Mouse (Mus musculus) kidney, embryonic 14.5 days (tissue): Measurements from ENCODE around the gene Hipk2. TPM values are rescaled to one million over a fixed set of nuclear protein-coding genes. Genes with fewer than 3 reads are reported as not detected.

Source experiments
- ATAC-seq: fragments of 200-750 bp; cut with Nextera tagmentation; 2 replicates; pipeline ENCODE4 v1.8.0; 2017; ENCODE audit warnings: moderate number of reproducible peaks, mild to moderate bottlenecking, moderate TSS enrichment, moderate library complexity; ENCODE audit not compliant: low FRiP score, low TSS enrichment
- H3K27ac ChIP-seq: fragments of 300-500 bp; sonication (generic); 2 replicates; pipeline ENCODE4 v1.5.1; 2014; ENCODE audit warnings: low read depth, mild to moderate bottlenecking, low read length, moderate library complexity, mixed read lengths
- H3K27me3 ChIP-seq: fragments of 300-500 bp; sonication (generic); 2 replicates; pipeline ENCODE4 v1.6.1; 2014; ENCODE audit warnings: mild to moderate bottlenecking, low read length; ENCODE audit not compliant: control insufficient read depth, insufficient read depth
- H3K36me3 ChIP-seq: fragments of 300-500 bp; sonication (generic); 2 replicates; pipeline ENCODE4 v1.6.1; 2014; ENCODE audit warnings: low read length, mixed read lengths; ENCODE audit not compliant: control insufficient read depth, insufficient read depth
- H3K4me1 ChIP-seq: fragments of 300-500 bp; sonication (generic); 2 replicates; pipeline ENCODE4 v1.6.1; 2014; ENCODE audit warnings: low read length, mixed read lengths; ENCODE audit not compliant: control insufficient read depth, insufficient read depth
- H3K4me2 ChIP-seq: fragments of 300-500 bp; sonication (generic); replicated peaks from 2 replicates; pipeline ENCODE4 v1.6.1; 2014; ENCODE audit warnings: low read depth, mild to moderate bottlenecking, low read length
- H3K4me3 ChIP-seq: fragments of 300-500 bp; sonication (generic); 2 replicates; pipeline ENCODE4 v1.5.1; 2014; ENCODE audit warnings: mild to moderate bottlenecking, low read length
- H3K9ac ChIP-seq: fragments of 300-500 bp; sonication (generic); 2 replicates; pipeline ENCODE4 v1.6.1; 2014; ENCODE audit warnings: low read depth, mild to moderate bottlenecking, low read length, moderate library complexity
- H3K9me3 ChIP-seq: fragments of 300-500 bp; sonication (generic); 2 replicates; pipeline ENCODE4 v1.6.1; 2016; ENCODE audit warnings: low read length; ENCODE audit not compliant: control insufficient read depth
- WGBS: fragments of 180-500 bp; shearing (Covaris S2); extraction: QIAGEN DNeasy Blood & Tissue Kit; methylation state at CpG from one replicate; pipeline ENCODE4 v1.1.7; 2014; 5-methylcytosine and 5-hydroxymethylcytosine counted together
- polyA plus RNA-seq: library from polyadenylated mRNA; unstranded; fragments of >200 nt; fragmentation: Nextera tagmentation; extraction: Ambion mirVana; gene quantifications from 2 replicates; pipeline ENCODE4 v1.2.1, GENCODE M21; 2014

Hipk2 gene
- polyA plus RNA-seq, 1 experiment from 2014 or later: 33.6 TPM

GRCm38 (mm10) chr6:38701421-38701820 lies 174.5 kb downstream of the Hipk2 start:
- Histone ChIP-seq H3K27me3 (no peaks in the 10 kb centered on the region), H3K4me1 (no peaks in the 10 kb centered on the region), H3K4me2 (no peak overlapping the region), H3K9ac (no peak overlapping the region), H3K36me3 (peaks cover 74% of the 10 kb centered on the region), H3K9me3 (no peaks in the 10 kb centered on the region), H3K27ac (no peak overlapping the region), H3K4me3 (no peak overlapping the region)
- ATAC-seq: no peak
- 58% methylated on average over 2 of the region's 2 CpGs for WGBS

DNA sequence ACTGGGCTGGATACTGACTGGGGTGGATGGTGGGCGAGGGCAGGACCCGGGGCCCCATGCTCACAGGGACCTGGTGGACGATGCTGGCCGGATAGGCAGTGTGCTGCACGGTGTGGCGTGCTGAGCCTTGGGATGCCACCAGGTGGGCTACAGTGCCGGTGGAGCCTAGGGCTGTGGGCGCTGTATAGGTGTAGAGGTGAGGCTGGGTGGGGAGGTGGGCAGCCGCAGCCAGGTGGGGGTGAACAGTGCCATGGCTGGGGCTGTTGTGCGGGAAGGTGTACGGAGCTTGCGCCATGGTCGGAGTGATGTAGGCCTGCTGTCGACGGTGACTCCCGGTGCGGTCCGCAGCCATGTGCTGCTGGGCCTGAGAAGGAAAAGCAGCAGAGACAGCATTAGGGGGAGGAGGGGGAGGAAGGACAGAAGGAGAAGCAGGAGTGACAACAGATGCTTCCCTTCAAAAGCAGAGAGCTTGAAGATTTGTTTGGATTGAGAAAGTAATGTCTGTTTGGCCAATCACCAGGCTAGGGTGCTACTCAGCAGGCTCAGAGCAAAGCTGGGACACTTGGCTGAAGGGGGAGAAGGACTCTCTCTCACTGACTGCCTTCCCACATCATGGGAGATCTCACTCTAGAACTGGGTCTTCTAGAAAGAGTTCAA lies 177.6 kb downstream of the Hipk2 start:
- no peak; the same call in 1 of the 2 replicates for ATAC-seq
- Histone ChIP-seq H3K27me3 (no peaks in the 10 kb centered on the region), H3K4me3 (no peak overlapping the region), H3K27ac (no peak overlapping the region), H3K36me3 (peaks cover 70% of the 10 kb centered on the region), H3K4me2 (no peak overlapping the region), H3K9ac (no peak overlapping the region), H3K9me3 (no peaks in the 10 kb centered on the region), H3K4me1 (no peaks in the 10 kb centered on the region)
- WGBS: 91% methylated on average over 18 of the region's 18 CpGs

GRCm38 (mm10) chr6:38696570-38696969 lies 179.4 kb downstream of the Hipk2 start:
- peaks cover 62% of the 10 kb centered on the region for H3K36me3 ChIP-seq
- H3K9ac ChIP-seq: no peak overlapping the region
- no peak for ATAC-seq
- no peak overlapping the region for H3K4me3 ChIP-seq
- H3K4me1 ChIP-seq: no peaks in the 10 kb centered on the region
- H3K27ac ChIP-seq: no peak overlapping the region
- WGBS: 92% methylated on average over 9 of the region's 9 CpGs
- no peaks in the 10 kb centered on the region for H3K27me3 ChIP-seq
- no peaks in the 10 kb centered on the region for H3K9me3 ChIP-seq
- H3K4me2 ChIP-seq: no peak overlapping the region

DNA sequence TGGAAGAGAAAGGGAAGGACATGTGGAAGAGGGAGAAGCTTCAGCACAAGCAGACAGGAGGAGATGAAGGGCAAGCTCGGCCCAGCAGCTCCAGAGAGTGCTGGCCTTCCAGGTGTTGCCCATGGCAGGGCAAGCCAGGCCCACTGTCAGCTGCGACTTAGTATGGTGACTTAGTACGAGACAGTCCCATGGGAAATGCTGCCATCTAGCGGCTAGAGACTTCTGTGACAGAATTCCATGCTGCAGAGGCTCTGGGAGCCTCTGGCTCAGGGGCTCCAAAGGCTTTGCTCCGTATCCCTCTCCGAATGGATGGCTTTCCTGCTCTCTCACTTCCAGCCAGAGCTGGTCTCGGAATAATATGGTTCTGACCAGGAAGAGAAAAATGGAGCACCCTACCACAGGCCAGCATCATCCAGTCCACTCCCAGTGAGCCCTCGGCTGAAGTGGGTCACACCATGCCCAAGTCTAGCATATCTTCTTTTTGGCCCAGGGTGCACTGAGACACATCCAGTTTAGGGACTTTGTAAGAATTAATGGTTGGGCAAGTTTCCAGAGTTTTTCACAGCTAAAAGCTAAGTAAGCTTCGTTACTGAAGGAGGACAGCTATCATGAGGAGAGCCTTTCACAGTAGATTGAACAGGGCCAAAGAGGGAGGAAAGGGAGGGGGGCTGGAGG lies 180.4 kb downstream of the Hipk2 start:
- Histone ChIP-seq H3K27ac (no peak overlapping the region), H3K9ac (no peak overlapping the region), H3K4me3 (no peak overlapping the region), H3K27me3 (no peaks in the 10 kb centered on the region), H3K9me3 (no peaks in the 10 kb centered on the region), H3K4me1 (no peaks in the 10 kb centered on the region), H3K36me3 (peaks cover 55% of the 10 kb centered on the region), H3K4me2 (no peak overlapping the region)
- peak; percentile 77 for ATAC-seq
- 24% methylated on average over 9 of the region's 9 CpGs for WGBS

DNA sequence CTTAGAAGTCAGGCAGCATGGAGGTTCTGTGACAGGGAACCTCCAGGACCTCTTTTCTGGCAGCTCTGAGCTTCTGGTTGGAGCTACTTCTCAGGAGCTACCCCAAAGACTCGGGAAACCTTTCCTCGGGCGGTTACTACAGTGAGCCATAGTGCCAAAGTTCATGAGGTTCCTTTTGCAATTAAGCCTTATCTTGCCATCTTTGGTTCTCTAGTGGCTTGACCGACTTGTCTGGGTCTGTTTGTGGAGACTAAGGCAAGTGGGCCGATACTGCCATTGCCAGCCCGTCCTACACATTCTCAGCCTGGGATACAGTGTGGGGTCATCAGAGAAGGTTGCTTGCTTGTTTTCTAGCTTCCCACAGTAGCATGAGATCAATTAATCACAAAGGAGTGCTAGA lies 183.4 kb downstream of the Hipk2 start:
- H3K36me3 ChIP-seq: peaks cover 33% of the 10 kb centered on the region
- H3K4me3 ChIP-seq: no peak overlapping the region
- no peak overlapping the region for H3K4me2 ChIP-seq
- no peaks in the 10 kb centered on the region for H3K4me1 ChIP-seq
- WGBS: 87% methylated on average over 6 of the region's 6 CpGs
- no peaks in the 10 kb centered on the region for H3K27me3 ChIP-seq
- H3K9ac ChIP-seq: no peak overlapping the region
- no peaks in the 10 kb centered on the region for H3K9me3 ChIP-seq
- H3K27ac ChIP-seq: no peak overlapping the region
- ATAC-seq: no peak

DNA sequence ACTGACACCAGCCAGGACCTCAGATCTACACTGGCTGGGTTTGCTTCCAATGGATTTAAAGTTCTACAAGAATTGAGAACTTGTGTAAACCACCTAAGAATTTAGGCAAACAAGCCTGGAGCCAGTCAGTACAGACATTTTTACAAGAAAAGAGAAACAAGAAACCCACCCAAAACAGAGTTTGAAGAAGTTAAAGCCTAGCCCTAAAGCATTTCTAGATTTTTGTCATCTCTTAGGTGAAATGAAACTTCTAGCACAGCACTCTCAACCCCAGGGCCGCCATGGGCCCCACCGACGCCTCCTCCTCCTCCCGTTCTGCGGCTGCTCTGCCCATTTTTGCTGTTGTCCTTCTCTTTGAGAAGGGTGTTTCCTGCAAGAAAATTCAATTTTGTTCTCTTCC lies 184.9 kb downstream of the Hipk2 start:
- no peak overlapping the region for H3K4me2 ChIP-seq
- 91% methylated on average over 5 of the region's 5 CpGs for WGBS
- ATAC-seq: no peak
- no peaks in the 10 kb centered on the region for H3K4me1 ChIP-seq
- H3K27me3 ChIP-seq: no peaks in the 10 kb centered on the region
- no peaks in the 10 kb centered on the region for H3K9me3 ChIP-seq
- H3K27ac ChIP-seq: no peak overlapping the region
- H3K9ac ChIP-seq: no peak overlapping the region
- H3K4me3 ChIP-seq: no peak overlapping the region
- peaks cover 19% of the 10 kb centered on the region; the same call in 1 of the 2 replicates for H3K36me3 ChIP-seq

DNA sequence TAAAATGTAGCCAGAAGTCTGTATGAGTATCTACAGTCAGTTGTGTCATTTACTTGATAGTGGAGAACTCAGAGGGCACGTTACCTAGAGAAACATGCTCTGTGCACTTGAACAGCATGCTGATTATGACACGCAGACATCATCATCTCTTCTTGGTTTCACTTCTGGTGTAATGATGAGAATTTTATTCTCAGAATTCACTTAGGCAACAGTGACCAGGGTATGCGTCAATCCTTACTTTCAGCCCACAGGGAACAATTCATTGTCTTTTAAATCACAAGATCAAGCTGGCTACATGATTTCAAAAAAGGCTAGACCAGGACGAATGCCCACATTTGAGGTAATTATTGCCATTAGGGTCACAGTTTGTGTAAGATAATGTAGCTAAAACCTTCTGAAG lies 185.3 kb downstream of the Hipk2 start:
- no peak overlapping the region for H3K9ac ChIP-seq

DNA sequence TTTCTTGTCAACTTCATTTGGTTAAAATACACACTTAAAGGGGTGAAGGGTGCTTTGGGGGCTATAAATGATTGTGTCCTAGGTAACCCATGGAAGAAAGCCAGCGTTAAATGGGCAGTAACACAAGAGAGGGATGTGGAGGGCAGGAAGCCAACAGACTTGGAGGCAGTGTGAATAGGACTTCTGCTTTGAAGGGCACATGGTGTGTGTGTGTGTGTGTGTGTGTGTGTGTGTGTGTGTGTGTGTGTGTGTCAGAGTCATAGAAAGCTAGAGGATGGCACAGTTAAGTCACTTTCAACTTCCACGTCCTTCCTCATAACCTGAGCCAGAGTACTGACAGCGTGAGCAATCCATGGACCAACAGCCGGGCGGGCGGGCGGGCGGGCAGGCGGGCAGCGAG lies 187.1 kb downstream of the Hipk2 start:
- Histone ChIP-seq H3K27ac (no peak overlapping the region), H3K9ac (no peak overlapping the region), H3K4me1 (no peaks in the 10 kb centered on the region), H3K4me2 (no peak overlapping the region), H3K27me3 (no peaks in the 10 kb centered on the region), H3K36me3 (peaks cover 12% of the 10 kb centered on the region; the same call in 1 of the 2 replicates), H3K4me3 (no peak overlapping the region), H3K9me3 (no peaks in the 10 kb centered on the region)
- no peak for ATAC-seq
- WGBS: 91% methylated on average over 8 of the region's 10 CpGs

More for the DNA sequence above, 185.3 kb downstream of the Hipk2 start:
- H3K27ac ChIP-seq: no peak overlapping the region
- no peaks in the 10 kb centered on the region for H3K27me3 ChIP-seq
- no peaks in the 10 kb centered on the region for H3K9me3 ChIP-seq
- no peak overlapping the region for H3K4me2 ChIP-seq
- H3K4me3 ChIP-seq: no peak overlapping the region
- H3K36me3 ChIP-seq: peaks cover 19% of the 10 kb centered on the region; the same call in 1 of the 2 replicates
- 91% methylated on average over 4 of the region's 4 CpGs for WGBS
- ATAC-seq: no peak
- H3K4me1 ChIP-seq: no peaks in the 10 kb centered on the region

DNA sequence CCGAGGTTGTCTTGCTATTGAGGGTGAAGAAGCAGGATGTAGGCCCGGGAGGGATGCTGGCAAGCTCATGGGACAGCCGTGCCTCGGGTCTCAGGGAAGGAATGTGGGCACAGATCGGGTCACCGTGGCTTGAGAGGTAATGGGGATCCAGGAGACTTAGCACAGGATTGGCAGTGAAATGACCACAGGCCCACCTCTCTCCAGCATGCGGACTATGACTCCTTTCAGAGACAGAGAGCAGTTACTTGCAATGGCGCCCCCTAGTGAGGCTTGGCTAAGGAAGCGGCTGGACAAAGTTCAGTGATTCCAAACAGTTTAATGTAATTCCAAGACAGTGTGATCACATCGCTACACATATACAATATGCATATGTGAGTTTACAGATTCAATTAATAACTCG lies 188.7 kb downstream of the Hipk2 start:
- Histone ChIP-seq H3K4me3 (no peak overlapping the region), H3K4me1 (no peaks in the 10 kb centered on the region), H3K9ac (no peak overlapping the region), H3K27me3 (no peaks in the 10 kb centered on the region), H3K27ac (no peak overlapping the region), H3K9me3 (no peaks in the 10 kb centered on the region), H3K36me3 (peaks cover 7% of the 10 kb centered on the region; the same call in 1 of the 2 replicates), H3K4me2 (no peak overlapping the region)
- no peak for ATAC-seq
- WGBS: 69% methylated on average over 11 of the region's 11 CpGs
